Mouse (Mus musculus) kidney, adult 11 months (tissue): Measurements from ENCODE around the gene Tnf.
A peak's percentile ranks its signal among the peaks of the same experiment; 100 is the strongest.

ENCODE experiments used
- DNase-seq: peaks from one replicate; pipeline ENCODE4 v3.0.0; 2022

The Tnf gene

DNA sequence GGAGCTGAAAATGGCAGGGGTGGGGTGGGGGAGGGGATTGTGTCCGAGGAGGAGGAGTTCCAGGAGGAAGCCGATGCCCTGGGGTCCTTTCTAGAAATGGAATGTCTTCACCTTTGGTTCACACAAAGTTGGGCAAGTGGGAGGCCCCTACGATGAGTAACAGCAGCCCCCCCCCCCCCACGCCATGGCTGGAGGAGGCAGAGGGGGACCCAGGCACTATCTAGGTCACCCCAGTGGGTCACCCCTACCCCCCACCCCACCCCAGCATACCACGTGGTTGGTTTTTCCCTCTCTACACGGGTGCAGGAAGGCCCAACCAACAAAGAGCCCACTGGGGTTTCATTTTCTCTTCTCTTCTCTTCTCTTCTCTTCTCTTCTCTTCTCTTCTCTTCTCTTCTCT, 4.7 kb downstream of the Tnf start:
- no peak for DNase-seq

DNA sequence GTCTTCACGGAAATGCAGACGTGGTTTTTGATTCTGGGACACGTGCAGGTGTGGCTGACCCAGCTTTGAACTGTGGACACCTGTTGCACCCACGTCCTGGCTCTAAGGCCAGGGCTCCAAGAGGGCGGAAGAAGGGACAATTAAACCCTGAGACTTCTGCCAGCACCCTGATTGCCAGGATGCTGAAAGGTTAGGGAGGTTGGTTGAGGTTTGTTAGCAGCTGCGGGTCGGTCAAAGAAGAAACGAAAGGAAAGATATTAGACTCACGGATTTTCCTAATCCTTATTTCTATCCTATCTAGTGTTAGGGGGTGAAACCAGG, 5.5 kb downstream of the Tnf start:
- DNase-seq, result no peak

DNA sequence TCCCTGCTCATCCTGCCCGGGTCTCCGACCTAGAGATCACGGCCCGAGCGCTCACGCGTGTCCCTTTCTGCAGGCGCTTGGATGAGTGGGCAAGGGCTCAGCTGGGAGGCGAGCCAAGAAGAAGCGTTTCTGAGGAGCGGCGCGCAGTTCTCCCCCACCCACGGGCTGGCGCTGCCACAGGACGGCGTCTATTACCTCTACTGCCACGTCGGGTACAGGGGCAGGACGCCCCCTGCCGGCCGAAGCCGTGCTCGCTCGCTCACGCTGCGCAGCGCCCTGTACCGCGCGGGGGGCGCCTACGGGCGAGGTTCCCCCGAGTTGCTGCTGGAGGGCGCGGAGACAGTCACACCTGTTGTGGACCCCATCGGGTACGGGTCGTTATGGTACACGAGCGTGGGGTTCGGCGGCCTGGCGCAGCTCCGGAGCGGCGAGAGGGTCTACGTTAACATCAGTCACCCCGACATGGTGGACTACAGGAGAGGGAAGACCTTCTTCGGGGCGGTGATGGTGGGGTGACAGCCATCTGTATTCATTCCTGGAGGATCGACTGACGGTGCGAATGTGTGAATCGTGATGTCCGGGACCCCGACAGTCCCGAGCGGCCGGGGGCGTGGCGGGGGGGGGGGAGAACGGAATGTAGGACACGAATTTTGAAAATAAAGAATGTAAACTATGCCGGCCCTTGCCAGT, 6.0 kb downstream of the Tnf start:
- DNase-seq, result peak; percentile 63

DNA sequence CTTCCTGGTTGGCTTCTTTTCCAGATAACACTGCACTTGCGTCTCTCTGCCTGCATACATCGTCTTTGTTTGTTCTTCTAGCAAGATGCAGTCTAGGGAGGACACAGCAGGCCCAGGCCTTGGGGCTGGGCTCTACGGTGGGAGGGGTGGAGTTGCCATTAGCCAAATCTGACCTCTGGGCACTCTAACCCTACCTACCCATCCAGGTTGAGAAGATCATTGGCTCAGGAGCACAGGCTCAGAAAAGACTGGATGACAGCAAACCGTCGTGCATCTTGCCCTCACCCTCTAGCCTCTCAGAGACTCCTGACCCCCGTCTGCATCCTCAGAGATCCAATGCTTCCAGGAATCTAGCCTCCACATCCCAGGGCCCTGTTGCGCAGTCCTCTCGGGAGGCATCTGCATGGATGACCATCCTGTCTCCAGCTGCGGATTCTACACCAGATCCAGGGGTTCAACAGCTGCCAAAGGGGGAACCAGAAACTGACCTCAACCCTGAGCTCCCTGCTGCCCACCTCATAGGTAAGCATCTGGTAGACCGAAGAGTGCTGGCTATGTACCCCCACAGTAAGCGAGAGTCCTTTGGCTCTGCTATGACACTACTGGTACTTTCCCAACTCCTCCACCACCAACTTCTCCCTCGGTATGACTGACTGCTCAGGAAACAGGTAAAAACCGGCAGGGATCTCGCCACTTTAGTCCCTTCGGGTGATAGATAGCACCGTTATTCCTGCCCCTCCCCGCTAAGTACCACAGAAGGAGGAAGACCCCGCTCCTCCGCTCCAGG, 6.8 kb downstream of the Tnf start:
- DNase-seq, result no peak

DNA sequence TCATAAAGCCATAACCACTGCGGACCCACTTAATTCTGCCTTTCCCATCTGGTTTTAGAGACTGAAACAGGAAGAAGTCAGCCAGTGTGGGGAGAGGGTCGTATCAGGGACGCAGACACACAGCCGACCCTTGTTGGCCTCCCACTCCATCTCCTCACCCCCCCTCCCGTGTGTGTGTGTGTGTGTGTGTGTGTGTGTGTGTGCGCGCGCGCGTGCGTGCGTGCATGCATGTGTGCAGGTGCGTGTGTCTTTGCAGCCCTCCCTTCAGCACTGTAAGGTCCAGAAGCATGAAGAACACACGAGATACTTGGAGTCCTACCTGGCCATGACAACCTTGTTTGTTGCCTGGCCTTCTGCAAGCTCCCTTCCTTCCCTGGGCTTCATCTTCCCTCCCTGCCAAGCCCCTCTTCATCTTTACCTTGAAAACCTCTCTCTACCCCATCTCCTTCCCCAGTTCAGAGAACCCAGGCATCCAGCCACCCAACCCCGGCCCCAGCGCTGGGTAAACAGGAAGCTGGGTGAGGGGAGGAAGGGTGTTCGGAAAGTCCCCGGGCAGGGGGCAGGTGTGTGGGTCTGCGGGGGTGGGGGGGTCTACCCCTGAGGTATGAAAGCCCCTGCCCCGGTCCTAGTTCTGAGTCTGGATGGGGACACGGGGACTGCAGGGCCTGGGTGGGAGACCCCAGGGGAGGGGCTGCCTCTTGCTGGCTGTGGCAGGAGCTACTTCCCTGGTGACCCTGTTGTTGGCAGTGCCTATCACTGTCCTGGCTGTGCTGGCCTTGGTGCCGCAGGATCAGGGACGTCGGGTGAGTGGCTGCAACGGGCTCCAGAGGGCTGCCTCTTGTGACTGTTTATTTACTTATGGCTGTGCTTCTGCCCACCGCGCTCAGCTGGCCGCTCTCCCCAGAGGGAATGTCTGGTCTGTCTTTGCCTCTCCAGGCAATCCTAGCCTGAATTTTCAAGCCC, 7.6 kb downstream of the Tnf start, which contains the start of gene Ltb:
Gene Ltb (plus strand): TSS at position 559 of the 963 bp plus-strand sequence.
- DNase-seq, result no peak

DNA sequence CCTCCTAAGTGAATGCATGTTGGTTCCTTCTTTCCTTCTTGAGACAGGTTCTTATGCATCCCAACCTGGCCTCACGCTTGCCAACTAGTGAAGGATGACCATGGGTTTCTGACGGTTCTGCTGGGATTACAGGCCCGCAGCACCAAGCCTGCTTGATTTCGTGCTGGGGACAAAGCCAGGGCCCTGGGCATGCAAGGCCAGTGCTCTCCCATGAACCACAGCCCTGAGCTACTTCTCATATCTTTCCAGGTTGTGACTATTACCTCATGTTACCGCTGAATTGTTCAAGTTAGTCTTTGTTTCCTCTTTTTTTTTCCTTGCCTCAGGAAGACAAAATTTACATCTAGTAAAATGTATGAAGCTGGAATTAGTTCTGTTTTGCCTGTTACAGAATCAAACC, 8.9 kb downstream of the Tnf start:
- no peak for DNase-seq

DNA sequence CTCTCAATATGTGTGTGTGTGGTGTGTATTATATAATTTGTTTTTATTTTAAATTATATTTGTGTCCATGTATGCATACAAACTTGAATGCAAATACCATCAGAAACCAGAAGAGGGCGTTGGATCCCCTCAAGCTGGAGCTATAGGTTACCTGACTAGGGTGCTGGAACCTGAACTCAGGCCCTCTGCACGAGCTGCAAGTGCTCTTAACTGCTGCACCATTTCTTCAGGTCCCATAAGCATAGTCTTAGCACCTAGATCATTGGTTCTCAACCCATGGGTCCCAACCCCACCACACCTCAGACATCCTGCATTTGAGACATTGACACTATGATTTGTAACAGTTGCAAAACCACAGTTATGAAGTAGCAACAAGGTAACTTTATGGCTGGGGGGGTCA, 10.1 kb downstream of the Tnf start:
- DNase-seq, result no peak

DNA sequence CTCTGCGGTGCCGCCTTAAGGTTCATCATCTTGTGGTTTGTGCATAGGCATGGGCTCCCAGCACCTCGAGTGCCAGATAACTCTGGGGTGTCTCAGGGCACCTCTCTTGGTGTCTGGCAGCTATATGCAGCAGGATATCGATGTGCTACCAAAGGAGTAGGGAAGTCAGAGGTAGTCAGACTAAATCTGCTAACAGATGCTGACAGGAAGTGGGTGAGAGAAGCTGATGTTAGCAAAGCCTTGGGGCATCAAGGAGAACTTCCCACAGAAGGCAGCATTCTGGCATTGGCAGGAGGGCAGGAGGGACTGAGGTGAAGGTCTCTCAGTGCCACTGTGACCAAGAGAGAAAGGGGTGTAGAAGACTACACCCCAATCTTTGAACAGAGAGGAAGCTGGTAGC, 11.7 kb downstream of the Tnf start:
- DNase-seq, result no peak

DNA sequence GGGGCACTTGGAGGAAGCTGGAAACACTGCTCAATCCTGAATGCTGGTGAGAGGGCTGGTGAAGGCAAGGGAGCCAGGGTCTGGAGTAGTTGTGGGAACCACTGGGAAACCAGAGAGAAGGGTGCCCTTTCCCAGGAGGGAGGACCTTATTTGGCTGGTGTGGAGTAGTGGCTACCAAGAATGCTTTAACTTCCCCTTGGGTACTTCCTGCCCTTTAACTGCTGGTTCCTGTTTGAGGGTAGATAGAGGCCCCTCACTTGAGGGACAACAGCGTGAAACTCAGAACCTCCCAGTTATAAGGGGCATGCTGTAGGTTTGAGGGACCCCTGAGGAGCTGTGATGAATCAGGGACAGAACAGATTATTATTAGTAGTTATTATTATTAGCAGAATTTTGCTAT, 12.6 kb downstream of the Tnf start:
- no peak for DNase-seq

DNA sequence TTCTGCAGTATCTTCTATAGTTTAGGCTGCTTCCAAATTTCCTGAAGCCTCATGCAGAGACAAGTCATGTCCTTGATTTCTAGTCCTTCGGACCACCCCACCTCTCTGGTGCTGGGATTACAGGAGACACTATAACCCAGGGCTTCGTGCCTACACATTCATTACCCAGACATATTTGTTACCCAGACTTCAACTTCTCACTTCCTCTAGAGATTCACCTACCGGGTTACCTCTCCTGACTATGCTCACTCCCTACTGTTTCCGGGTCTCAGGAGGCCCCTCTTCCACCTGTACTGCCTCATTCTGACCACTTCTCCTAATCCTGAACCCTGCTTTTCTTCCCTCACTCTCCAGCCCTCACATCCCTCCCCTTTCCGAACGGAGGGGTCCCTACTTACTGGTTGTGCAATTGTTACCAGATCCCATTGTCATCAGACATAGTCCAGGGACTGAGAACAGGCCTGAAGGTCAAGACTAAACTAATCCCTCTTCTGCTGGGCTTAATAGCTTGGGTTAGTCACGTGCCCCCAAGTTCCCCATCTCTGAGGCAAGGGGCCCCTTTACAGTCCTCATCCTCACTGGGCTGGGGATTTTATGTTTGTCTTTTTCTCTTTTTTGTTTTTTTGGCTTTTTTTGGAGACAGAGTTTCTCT, 13.7 kb downstream of the Tnf start, which contains the start of gene Lst1:
Gene Lst1 (minus strand): TSS at position 481 of the 652 bp plus-strand sequence.
- no peak for DNase-seq

DNA sequence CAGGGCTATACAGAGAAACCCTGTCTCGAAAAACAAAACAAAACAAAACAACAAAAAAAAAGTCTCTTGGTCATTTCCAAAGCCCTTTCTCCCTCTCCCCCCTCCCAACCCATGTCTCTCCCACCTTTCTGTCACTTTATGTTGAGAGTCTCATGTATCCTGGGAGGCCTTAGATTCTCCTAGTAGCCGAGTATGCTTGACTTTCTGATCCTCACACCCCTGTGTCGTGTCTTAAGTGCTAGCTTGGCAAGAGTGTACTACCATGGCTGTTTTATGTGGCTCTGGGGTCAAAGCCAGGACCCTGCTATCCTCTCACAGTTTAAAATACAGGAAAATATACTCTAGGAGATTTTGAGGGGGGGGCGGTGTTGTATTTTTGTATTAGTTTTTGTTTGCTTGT, 14.5 kb downstream of the Tnf start:
- DNase-seq, result no peak

DNA sequence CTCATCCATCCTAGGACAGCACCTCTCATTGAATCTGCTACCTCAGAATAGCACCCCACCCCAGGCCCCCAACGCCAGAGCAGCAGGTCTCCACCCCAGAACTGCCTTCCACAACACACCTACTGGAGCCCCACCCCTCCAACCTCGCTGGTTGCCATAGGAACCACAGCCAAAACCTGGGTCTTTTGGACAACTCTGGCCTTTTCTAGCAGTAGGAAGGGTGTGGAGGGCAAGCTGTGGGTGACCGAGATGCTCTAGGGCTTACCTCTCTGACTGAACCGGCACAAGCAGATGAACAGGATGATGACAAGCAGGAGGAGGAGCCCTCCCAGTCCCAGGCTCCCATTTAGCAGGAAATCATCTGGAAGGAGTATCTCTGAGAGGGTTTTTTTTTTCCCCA, 15.1 kb downstream of the Tnf start:
- DNase-seq, result no peak

DNA sequence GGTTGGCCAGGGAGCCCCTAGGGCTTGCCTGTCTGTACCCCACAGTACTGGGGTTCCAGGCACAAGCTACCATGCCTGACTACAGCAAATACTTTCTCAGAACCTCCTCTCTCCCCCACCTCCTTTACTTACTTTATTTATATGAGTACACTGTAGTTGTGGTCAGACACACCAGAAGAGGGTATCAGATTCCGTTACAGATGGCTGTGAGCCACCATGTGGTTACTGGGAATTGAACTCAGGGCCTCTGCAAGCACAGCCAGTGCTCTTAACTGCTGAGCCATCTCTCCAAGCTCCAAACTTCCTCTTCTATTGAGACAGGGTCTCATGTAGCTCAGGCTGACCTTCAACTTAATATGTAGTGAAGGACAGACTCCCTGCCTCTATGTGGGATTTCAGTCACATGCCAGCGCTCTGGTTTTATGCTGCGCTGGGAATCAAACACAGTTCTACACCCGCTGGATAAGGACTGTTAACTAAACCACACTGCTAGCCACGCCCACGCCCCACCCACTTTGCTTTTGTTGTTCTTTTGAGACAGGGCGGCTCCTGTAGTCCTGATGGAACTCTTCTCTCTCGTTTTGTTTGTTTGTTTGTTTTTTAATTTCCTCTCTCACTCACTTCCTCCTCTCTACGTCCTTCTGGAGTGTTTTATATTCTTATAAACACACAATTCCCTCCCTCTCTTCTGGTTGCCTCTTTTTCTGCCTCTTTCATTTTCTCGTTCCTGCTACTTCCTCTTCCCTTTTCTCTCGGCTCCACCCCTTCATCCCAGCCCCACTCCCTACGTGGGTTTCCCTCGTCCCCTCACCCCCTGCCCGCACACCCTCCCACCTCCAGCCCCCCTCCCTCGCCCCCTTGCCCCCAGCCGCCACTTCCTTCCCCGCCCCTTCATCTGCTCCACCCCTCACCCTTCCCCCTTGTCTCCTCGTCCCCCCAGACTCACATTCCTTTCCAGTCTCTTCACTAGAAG, 15.9 kb downstream of the Tnf start:
- peak; percentile 52 for DNase-seq

DNA sequence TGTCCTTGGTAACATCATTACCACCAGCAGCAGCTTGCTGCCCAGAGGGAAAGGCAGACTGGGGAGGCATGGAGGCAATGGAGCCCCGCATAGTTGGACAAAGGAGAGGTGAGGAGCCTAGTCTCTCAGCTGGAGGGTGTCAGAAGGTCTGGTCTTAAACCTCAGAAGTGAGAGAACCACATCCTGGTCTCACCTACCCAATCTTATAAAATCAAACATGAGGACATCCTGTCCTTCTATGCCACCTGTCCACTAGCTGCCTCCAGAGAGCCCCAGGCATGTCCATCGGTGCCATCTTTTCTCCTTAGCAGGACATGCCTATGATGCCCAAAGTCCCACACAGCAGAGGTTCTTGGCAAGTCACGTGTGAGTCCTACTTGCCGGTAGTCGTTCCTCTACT, 21.7 kb downstream of the Tnf start:
- no peak for DNase-seq

DNA sequence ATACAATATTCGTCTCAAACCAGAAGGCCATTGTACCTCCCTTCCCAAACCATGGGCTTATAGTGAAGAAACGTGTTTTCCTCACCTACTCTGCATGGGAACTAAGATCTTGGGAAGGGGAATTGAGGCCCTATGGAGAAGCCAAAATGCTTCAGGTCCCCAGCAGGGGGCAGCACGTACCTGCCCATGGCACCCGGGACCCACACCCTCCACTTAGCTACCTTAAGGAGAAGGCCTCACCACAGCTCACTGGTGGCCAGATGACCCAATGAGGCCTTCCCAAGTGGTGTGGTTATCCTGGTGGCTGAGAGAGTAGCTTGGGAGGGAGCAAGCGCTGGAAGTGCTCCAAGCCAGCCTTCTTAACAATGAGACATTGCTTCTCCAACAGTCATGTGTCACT, 23.3 kb downstream of the Tnf start:
- peak; percentile 64 for DNase-seq

DNA sequence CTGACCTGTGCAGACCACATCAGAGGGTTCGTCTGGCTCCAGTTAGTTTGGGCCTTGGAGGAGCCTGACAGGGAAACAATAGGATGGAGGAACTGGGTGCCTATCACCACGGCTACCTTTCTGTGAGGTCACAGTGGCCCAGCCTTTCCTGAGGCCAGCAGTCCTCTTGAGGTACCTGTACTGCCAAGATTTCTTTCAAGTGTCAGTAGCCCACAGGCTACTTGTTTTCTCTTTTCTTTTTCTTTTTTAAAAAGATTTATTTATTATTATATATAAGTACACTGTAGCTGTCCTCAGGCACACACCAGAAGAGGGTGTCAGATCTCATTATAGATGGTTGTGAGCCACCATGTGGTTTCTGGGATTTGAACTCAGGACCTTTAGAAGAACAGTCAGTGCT, 25.8 kb downstream of the Tnf start, which contains the start of gene Aif1:
Gene Aif1 (minus strand): TSS at position 101 of the 400 bp plus-strand sequence.
- DNase-seq, result no peak

DNA sequence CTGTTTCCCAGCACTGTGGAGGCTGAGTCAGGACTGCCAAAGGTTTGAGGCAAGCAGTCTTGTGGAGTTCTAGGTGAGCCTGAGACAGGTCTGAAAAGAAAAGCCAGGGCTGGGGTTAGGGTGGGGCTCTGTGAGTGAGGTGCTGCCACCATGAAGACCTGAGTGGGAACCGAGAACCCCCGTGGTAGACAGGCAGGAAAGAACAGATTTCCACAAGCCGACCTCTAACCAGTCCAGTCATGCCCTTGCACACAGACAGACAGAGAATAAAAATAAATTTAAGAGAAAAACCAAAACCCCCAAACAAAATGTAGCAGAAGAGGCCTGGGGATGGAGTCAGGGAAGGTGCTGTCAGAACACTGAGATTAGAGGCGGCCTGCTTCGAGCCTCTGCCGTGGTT, 26.4 kb downstream of the Tnf start:
- no peak for DNase-seq

DNA sequence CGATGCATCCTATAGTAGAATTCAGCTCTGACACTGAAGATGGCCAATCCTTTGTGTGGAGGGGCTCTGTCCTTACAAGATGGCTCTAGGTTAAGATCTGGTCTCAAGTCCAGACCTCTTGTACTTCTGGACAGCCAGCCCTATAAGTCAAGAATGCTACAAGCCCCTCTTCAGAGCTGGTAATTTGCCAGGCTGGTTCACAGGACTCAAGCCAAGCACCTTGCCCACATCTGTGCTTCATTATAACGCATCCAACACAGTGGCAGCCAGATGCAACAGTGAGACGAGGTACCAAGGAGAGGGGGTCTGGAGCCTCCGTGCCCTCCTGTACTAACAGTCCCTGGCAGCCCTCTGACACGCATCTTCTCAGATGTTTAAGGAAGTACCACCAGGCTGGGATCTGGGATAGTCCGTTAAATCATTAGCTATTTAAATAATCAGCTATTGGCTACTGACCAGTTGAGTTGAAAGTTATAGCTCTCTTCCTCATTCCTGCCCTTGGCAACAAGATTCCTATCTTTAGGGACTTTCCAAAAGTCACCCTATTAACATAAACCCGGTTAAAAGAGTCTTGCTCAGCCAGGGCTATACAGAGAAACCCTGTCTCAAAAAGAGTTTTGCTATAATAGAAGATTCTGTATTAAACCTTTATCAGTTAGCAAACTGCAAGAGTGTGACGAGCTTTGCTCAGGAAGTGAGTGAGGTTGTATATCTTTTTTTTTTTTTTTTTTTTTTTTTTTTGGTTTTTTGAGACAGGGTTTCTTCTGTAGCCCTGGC, 27.4 kb downstream of the Tnf start:
- DNase-seq, result no peak

DNA sequence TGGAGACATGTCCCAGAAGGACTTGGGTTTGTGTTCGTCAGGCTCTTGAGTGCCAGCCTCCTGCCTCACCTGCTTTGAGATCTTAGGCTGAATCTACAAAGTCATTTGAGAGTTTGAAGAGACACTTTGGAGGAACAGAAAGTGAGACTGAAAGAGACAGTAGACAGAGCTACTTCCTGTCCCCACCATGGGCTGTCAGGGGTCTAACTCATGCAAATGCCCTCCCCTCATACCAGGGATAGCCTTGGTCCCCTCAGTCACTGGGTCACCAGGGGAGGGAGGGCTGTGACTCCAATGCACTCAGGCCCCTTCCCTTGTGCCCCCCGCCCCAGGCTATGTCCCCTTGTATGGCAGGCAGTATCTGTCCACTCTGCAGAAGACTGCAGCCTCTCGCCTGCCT, 28.5 kb downstream of the Tnf start:
- no peak for DNase-seq

DNA sequence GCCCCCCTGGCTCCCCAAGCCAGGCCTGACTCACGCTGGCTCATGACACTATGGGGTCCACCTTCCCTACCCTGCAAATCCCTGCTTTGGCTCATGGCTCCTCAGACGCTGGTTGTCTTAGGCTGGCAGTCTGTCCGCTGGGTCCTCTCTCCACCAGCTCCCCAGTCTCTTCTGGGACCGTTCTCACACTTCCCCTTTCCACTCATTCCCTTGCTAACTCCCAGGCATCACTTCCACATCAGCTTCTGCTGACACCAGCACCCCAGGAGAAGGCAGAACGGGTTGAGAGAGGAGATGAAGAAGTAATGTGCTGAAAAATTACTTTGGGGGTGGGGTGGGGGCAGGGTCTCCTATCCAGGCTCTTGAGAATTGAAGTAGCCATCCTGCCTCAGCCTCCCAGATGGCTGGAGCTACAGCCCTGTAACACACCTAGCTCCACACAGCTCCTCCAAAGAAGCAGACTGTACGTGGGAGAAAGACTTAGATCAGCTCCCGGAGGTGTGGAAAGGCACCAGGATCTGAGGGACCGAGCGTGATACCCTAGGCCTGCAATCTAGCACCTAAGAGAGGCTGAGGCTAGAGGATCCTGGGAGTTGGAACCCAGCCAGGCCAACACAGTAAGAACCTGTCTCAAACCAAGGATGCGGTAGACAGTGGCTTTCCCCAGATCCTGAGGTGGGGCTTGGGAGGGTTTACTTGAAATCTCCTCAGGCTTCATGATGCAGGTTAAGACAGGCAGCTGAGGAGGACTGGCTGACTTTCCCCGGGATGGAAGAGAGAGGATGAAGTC, 29.2 kb downstream of the Tnf start:
- DNase-seq, result no peak
